9 mouse cellular contexts compared by ENCODE assay signal in genomic region chr2:130451086-130451726, GRCm38 (mm10). TPM values are rescaled to one million over a fixed set of nuclear protein-coding genes. Genes with fewer than 3 reads are reported as not detected.
DNase-seq lines count a peak whose midpoint lies in the region; ATAC-seq and TF ChIP-seq lines count a peak whose summit lies in the region.
"Had no signal": no experiment of that assay in that cellular context is flagged by ENCODE, and none has a peak within 500 bp of the region (broad histone marks: within the 10 kb centered on the region; RNA-seq: fewer than 3 reads in every experiment).

No protein-coding gene starts in this region.

- no peak for DNase-seq in kidney, postnatal 25 days
- DNase-seq in layer of hippocampus, adult 9-10 months (ENCODE audit: low spot score): no peak
- DNase-seq in kidney, postnatal 10 days: no peak
- no peak for DNase-seq in layer of hippocampus, postnatal 10 days (ENCODE audit: low spot score in 2 of 2)

- H3K4me3 ChIP-seq in kidney, embryonic 14.5 days (ENCODE audit: low read length): peak overlapping the region; percentile 80
- H3K4me3 ChIP-seq in bone marrow, adult 2 months (replicated peaks; ENCODE audit: control insufficient read depth, low read depth, low read length): peak overlapping the region; percentile 37
- peak overlapping the region; percentile 84 for H3K4me3 ChIP-seq in hindbrain, embryonic 12.5 days
- peak overlapping the region; percentile 65 for H3K4me3 ChIP-seq in midbrain, embryonic 12.5 days

- peaks cover 19% of the 10 kb centered on the region for H3K4me1 ChIP-seq in kidney, embryonic 14.5 days (ENCODE audit: control insufficient read depth, insufficient read depth, low read length)
- H3K4me1 ChIP-seq in bone marrow, adult 2 months (ENCODE audit: control insufficient read depth, insufficient read depth, low read length): no peaks in the 10 kb centered on the region; the same call in 1 of the 2 replicates
- H3K4me1 ChIP-seq in hindbrain, embryonic 12.5 days: peaks cover 27% of the 10 kb centered on the region
- H3K4me1 ChIP-seq in midbrain, embryonic 12.5 days: peaks cover 26% of the 10 kb centered on the region

- ATAC-seq in kidney, embryonic 14.5 days (ENCODE audit: low FRiP score, low TSS enrichment): no peak
- ATAC-seq in hindbrain, embryonic 12.5 days (ENCODE audit: low FRiP score): no peak
- no peak for ATAC-seq in midbrain, embryonic 12.5 days (ENCODE audit: low FRiP score, low read depth)

- H3K36me3 ChIP-seq in kidney, embryonic 14.5 days (ENCODE audit: control insufficient read depth, insufficient read depth, low read length): no peaks in the 10 kb centered on the region
- H3K36me3 ChIP-seq in hindbrain, embryonic 12.5 days: no peaks in the 10 kb centered on the region
- H3K36me3 ChIP-seq in midbrain, embryonic 12.5 days: no peaks in the 10 kb centered on the region

- WGBS in kidney, embryonic 14.5 days: 45% methylated on average over 14 of the region's 14 CpGs
- 53% methylated on average over 14 of the region's 14 CpGs for WGBS in bone marrow, adult 2 months
- 71% methylated on average over 14 of the region's 14 CpGs for WGBS in hindbrain, embryonic 12.5 days
- 67% methylated on average over 14 of the region's 14 CpGs for whole genome bisulfite sequencing in midbrain, embryonic 12.5 days

- H3K27me3 ChIP-seq in kidney, embryonic 14.5 days (ENCODE audit: control insufficient read depth, insufficient read depth, low read length): no peaks in the 10 kb centered on the region
- H3K27me3 ChIP-seq in hindbrain, embryonic 12.5 days: peaks cover 9% of the 10 kb centered on the region; the same call in 1 of the 2 replicates
- peaks cover 10% of the 10 kb centered on the region for H3K27me3 ChIP-seq in midbrain, embryonic 12.5 days

- no peak for TF ChIP-seq POLR2A in bone marrow, adult 2 months (IDR thresholded peaks at IDR 0.05; ENCODE audit: borderline replicate concordance, control insufficient read depth, low read depth, low read length)

- no peak for TF ChIP-seq CTCF in bone marrow, adult 2 months (IDR thresholded peaks at IDR 0.05; ENCODE audit: control insufficient read depth, insufficient read depth, low read length)

- H3K4me2 ChIP-seq in kidney, embryonic 14.5 days (replicated peaks; ENCODE audit: low read depth, low read length): peak overlapping the region; percentile 71
- peak overlapping the region; percentile 84 for H3K4me2 ChIP-seq in hindbrain, embryonic 12.5 days (replicated peaks)
- H3K4me2 ChIP-seq in midbrain, embryonic 12.5 days (replicated peaks): peak overlapping the region; percentile 76

- H3K9ac ChIP-seq in kidney, embryonic 14.5 days (ENCODE audit: low read depth, low read length): peak overlapping the region; percentile 82
- peak overlapping the region; percentile 76 for H3K9ac ChIP-seq in hindbrain, embryonic 12.5 days
- H3K9ac ChIP-seq in midbrain, embryonic 12.5 days (replicated peaks): peak overlapping the region; percentile 87

- H3K9me3 ChIP-seq in kidney, embryonic 14.5 days (ENCODE audit: control insufficient read depth, low read length): no peaks in the 10 kb centered on the region
- H3K9me3 ChIP-seq in hindbrain, embryonic 12.5 days (replicated peaks): no peaks in the 10 kb centered on the region
- no peaks in the 10 kb centered on the region for H3K9me3 ChIP-seq in midbrain, embryonic 12.5 days

- no peak overlapping the region for H3K27ac ChIP-seq in kidney, embryonic 14.5 days (ENCODE audit: low read depth, low read length)
- no peak overlapping the region for H3K27ac ChIP-seq in bone marrow, adult 2 months (ENCODE audit: control insufficient read depth, insufficient read depth, low read depth, low read length, poor library complexity)
- no peak overlapping the region for H3K27ac ChIP-seq in hindbrain, embryonic 12.5 days
- no peak overlapping the region for H3K27ac ChIP-seq in midbrain, embryonic 12.5 days (replicated peaks)

RNA-seq across cellular contexts. Expression of gene Ptpra, which starts 1.1 kb away (rescaled TPM):
- 64.3 and 107 TPM in 2 replicates for polyA plus RNA-seq in kidney, embryonic 14.5 days (2014; fragmentation: Nextera tagmentation; extraction: Ambion mirVana)
- polyA plus RNA-seq in bone marrow, adult 2 months (2011; ENCODE audit: insufficient read depth, insufficient read length, low replicate concordance, missing spikeins): 25.6 and 33.1 TPM in 2 replicates
- polyA plus RNA-seq in hindbrain, embryonic 12.5 days (2016; fragmentation: Nextera tagmentation; extraction: Ambion mirVana): 129 and 138 TPM in 2 replicates
- polyA plus RNA-seq in midbrain, embryonic 12.5 days (2016; fragmentation: Nextera tagmentation; extraction: Ambion mirVana): 120 and 134 TPM in 2 replicates
- total RNA-seq in layer of hippocampus, postnatal 10 days (2021): 100 to 1,000 TPM; 283 to 297 TPM

RNA-seq across cellular contexts. Expression of gene Pced1a, which starts 26.7 kb away (rescaled TPM):
- polyA plus RNA-seq in kidney, embryonic 14.5 days (2014; fragmentation: Nextera tagmentation; extraction: Ambion mirVana): 13.0 and 15.0 TPM in 2 replicates
- polyA plus RNA-seq in bone marrow, adult 2 months (2011; ENCODE audit: insufficient read depth, insufficient read length, low replicate concordance, missing spikeins): 6.1 and 8.5 TPM in 2 replicates
- 12.3 and 12.4 TPM in 2 replicates for polyA plus RNA-seq in hindbrain, embryonic 12.5 days (2016; fragmentation: Nextera tagmentation; extraction: Ambion mirVana)
- polyA plus RNA-seq in midbrain, embryonic 12.5 days (2016; fragmentation: Nextera tagmentation; extraction: Ambion mirVana): 11.1 and 13.2 TPM in 2 replicates
- total RNA-seq in layer of hippocampus, postnatal 10 days (2021): 10 to 100 TPM; 19.1 to 23.3 TPM

RNA-seq across cellular contexts. Expression of gene Vps16, which starts 27.1 kb away (rescaled TPM):
- 72.3 and 79.2 TPM in 2 replicates for polyA plus RNA-seq in kidney, embryonic 14.5 days (2014; fragmentation: Nextera tagmentation; extraction: Ambion mirVana)
- polyA plus RNA-seq in bone marrow, adult 2 months (2011; ENCODE audit: insufficient read depth, insufficient read length, low replicate concordance, missing spikeins): 166 and 195 TPM in 2 replicates
- 107 and 115 TPM in 2 replicates for polyA plus RNA-seq in hindbrain, embryonic 12.5 days (2016; fragmentation: Nextera tagmentation; extraction: Ambion mirVana)
- polyA plus RNA-seq in midbrain, embryonic 12.5 days (2016; fragmentation: Nextera tagmentation; extraction: Ambion mirVana): 113 and 115 TPM in 2 replicates
- total RNA-seq in layer of hippocampus, postnatal 10 days (2021): 10 to 100 TPM; 87.1 to 98.7 TPM

RNA-seq across cellular contexts. Expression of gene Tmem239, which starts 44.9 kb away (rescaled TPM):
- polyA plus RNA-seq in kidney, embryonic 14.5 days (2014; fragmentation: Nextera tagmentation; extraction: Ambion mirVana): not detected in 2 replicates
- polyA plus RNA-seq in bone marrow, adult 2 months (2011; ENCODE audit: insufficient read depth, insufficient read length, low replicate concordance, missing spikeins): not detected in 2 replicates
- not detected in 2 replicates for polyA plus RNA-seq in hindbrain, embryonic 12.5 days (2016; fragmentation: Nextera tagmentation; extraction: Ambion mirVana)
- not detected in 2 replicates for polyA plus RNA-seq in midbrain, embryonic 12.5 days (2016; fragmentation: Nextera tagmentation; extraction: Ambion mirVana)
- total RNA-seq in layer of hippocampus, postnatal 10 days (2021): not detected
- total RNA-seq: heart, postnatal 14 days had no signal

RNA-seq across cellular contexts. Expression of gene 1700020A23Rik, which starts 46.1 kb away (rescaled TPM):
- 0.40 TPM in 1 of 2 replicates, not detected in the other for polyA plus RNA-seq in kidney, embryonic 14.5 days (2014; fragmentation: Nextera tagmentation; extraction: Ambion mirVana)
- polyA plus RNA-seq in bone marrow, adult 2 months (2011; ENCODE audit: insufficient read depth, insufficient read length, low replicate concordance, missing spikeins): not detected in 2 replicates
- polyA plus RNA-seq in hindbrain, embryonic 12.5 days (2016; fragmentation: Nextera tagmentation; extraction: Ambion mirVana): 0.35 TPM in 1 of 2 replicates, not detected in the other
- polyA plus RNA-seq in midbrain, embryonic 12.5 days (2016; fragmentation: Nextera tagmentation; extraction: Ambion mirVana): 0.38 and 0.55 TPM in 2 replicates
- not detected for total RNA-seq in layer of hippocampus, postnatal 10 days (2021)
- total RNA-seq: heart, postnatal 14 days had no signal
